Mouse (Mus musculus) intestine, embryonic 14.5 days (tissue): ENCODE results near the gene Trmt44. TPM values are rescaled to one million over a fixed set of nuclear protein-coding genes. Genes with fewer than 3 reads are reported as not detected.

ENCODE experiments used
- ATAC-seq: fragments of 200-750 bp; cut with Nextera tagmentation; replicated peaks from 2 replicates; pipeline ENCODE4 v1.8.0; 2017; ENCODE audit warnings: low read depth, moderate number of reproducible peaks, moderate TSS enrichment, moderate library complexity; ENCODE audit not compliant: low FRiP score, low TSS enrichment
- DNase-seq: peaks from one replicate; pipeline ENCODE4 v3.0.0-alpha.2; 2018; ENCODE audit warnings: low spot score
- H3K27ac ChIP-seq: fragments of 300-500 bp; sonication (generic); 2 replicates; pipeline ENCODE4 v1.5.1; 2014; ENCODE audit warnings: low read depth, mild to moderate bottlenecking, control low read depth
- H3K27me3 ChIP-seq: fragments of 300-500 bp; sonication (generic); replicated peaks from 2 replicates; pipeline ENCODE4 v1.6.1; 2014; ENCODE audit warnings: low read length, control low read depth; ENCODE audit not compliant: control insufficient read depth, insufficient read depth
- H3K36me3 ChIP-seq: fragments of 300-500 bp; sonication (generic); 2 replicates; pipeline ENCODE4 v1.6.1; 2014; ENCODE audit warnings: low read length, control low read depth; ENCODE audit not compliant: control insufficient read depth, insufficient read depth
- H3K4me1 ChIP-seq: fragments of 300-500 bp; sonication (generic); replicated peaks from 2 replicates; pipeline ENCODE4 v1.6.1; 2014; ENCODE audit warnings: low read length, control low read depth, mixed read lengths; ENCODE audit not compliant: control insufficient read depth, insufficient read depth
- H3K4me2 ChIP-seq: fragments of 300-500 bp; sonication (generic); 2 replicates; pipeline ENCODE4 v1.6.1; 2014; ENCODE audit warnings: low read length
- H3K4me3 ChIP-seq: fragments of 300-500 bp; sonication (generic); 2 replicates; pipeline ENCODE4 v1.5.1; 2014; ENCODE audit warnings: low read depth, low read length, control low read depth, mixed read lengths
- H3K9ac ChIP-seq: fragments of 300-500 bp; sonication (generic); 2 replicates; pipeline ENCODE4 v1.6.1; 2014; ENCODE audit warnings: mild to moderate bottlenecking, low read length
- H3K9me3 ChIP-seq: fragments of 300-500 bp; sonication (generic); 2 replicates; pipeline ENCODE4 v1.6.1; 2016; ENCODE audit warnings: low read length, control low read depth; ENCODE audit not compliant: control insufficient read depth
- WGBS: fragments of 180-500 bp; shearing (Covaris S2); extraction: QIAGEN DNeasy Blood & Tissue Kit; methylation state at CpG from one replicate; pipeline ENCODE4 v1.1.7; 2014; 5-methylcytosine and 5-hydroxymethylcytosine counted together
- polyA plus RNA-seq: library from polyadenylated mRNA; unstranded; fragments of >200 nt; fragmentation: Nextera tagmentation; extraction: Ambion mirVana; gene quantifications from 2 replicates; pipeline ENCODE4 v1.2.1, GENCODE M21; 2014

Trmt44 gene
- polyA plus RNA-seq, 1 experiment from 2014 or later, result 8.9 TPM

- H3K9me3 ChIP-seq, result no peaks in the 10 kb centered on the region
- H3K4me1 ChIP-seq, result peaks cover 19% of the 10 kb centered on the region
- no peak overlapping the region for H3K27ac ChIP-seq
- WGBS, result 24% methylated on average over 12 of the region's 12 CpGs
- no peak overlapping the region for H3K4me3 ChIP-seq
- no peaks in the 10 kb centered on the region for H3K27me3 ChIP-seq
- peak; percentile 71 for ATAC-seq
- peak; percentile 69 for DNase-seq
- H3K9ac ChIP-seq, result no peak overlapping the region
- no peak overlapping the region for H3K4me2 ChIP-seq
- no peaks in the 10 kb centered on the region for H3K36me3 ChIP-seq
These were observed 34.5 kb upstream of the Trmt44 start for GRCm38 (mm10) chr5:35609381-35609780.

GRCm38 (mm10) chr5:35608559-35608958 is 33.7 kb upstream of the Trmt44 start:
- 84% methylated on average over 5 of the region's 5 CpGs for WGBS
- no peak overlapping the region for H3K9ac ChIP-seq
- no peak overlapping the region for H3K27ac ChIP-seq
- H3K4me1 ChIP-seq, result peaks cover 19% of the 10 kb centered on the region
- no peak overlapping the region for H3K4me3 ChIP-seq
- no peaks in the 10 kb centered on the region for H3K27me3 ChIP-seq
- ATAC-seq (no peak), DNase-seq (no peak)
- H3K36me3 ChIP-seq, result no peaks in the 10 kb centered on the region
- H3K4me2 ChIP-seq, result no peak overlapping the region
- no peaks in the 10 kb centered on the region for H3K9me3 ChIP-seq

- Histone ChIP-seq H3K27me3 (no peaks in the 10 kb centered on the region), H3K4me1 (peaks cover 19% of the 10 kb centered on the region), H3K4me2 (no peak overlapping the region), H3K4me3 (no peak overlapping the region), H3K36me3 (peaks cover 8% of the 10 kb centered on the region; the same call in 1 of the 2 replicates), H3K9me3 (no peaks in the 10 kb centered on the region), H3K9ac (no peak overlapping the region), H3K27ac (no peak overlapping the region)
- ATAC-seq (no peak; the same call in 1 of the 2 replicates), DNase-seq (no peak)
- WGBS, result 64% methylated on average over 6 of the region's 7 CpGs
These were observed 32.9 kb upstream of the Trmt44 start for GRCm38 (mm10) chr5:35607784-35608183.

- Histone ChIP-seq H3K4me2 (no peak overlapping the region), H3K4me3 (no peak overlapping the region), H3K4me1 (peaks cover 19% of the 10 kb centered on the region), H3K27ac (no peak overlapping the region), H3K9ac (no peak overlapping the region), H3K9me3 (no peaks in the 10 kb centered on the region), H3K27me3 (no peaks in the 10 kb centered on the region), H3K36me3 (peaks cover 17% of the 10 kb centered on the region; the same call in 1 of the 2 replicates)
- ATAC-seq, result no peak
- WGBS, result 90% methylated on average over 7 of the region's 7 CpGs
- no peak for DNase-seq
These were observed 31.9 kb upstream of the Trmt44 start for GRCm38 (mm10) chr5:35606800-35607199.

GRCm38 (mm10) chr5:35605355-35605754 is 30.5 kb upstream of the Trmt44 start:
- 75% methylated on average over 7 of the region's 7 CpGs for WGBS
- Histone ChIP-seq H3K27ac (no peak overlapping the region), H3K4me3 (no peak overlapping the region), H3K4me1 (peaks cover 19% of the 10 kb centered on the region), H3K4me2 (no peak overlapping the region), H3K9me3 (no peaks in the 10 kb centered on the region), H3K27me3 (no peaks in the 10 kb centered on the region), H3K36me3 (peaks cover 19% of the 10 kb centered on the region), H3K9ac (no peak overlapping the region)
- ATAC-seq (no peak), DNase-seq (no peak)

- peaks cover 30% of the 10 kb centered on the region for H3K36me3 ChIP-seq
These were observed 26.7 kb upstream of the Trmt44 start for GRCm38 (mm10) chr5:35601526-35601925.

GRCm38 (mm10) chr5:35600233-35600632 is 25.4 kb upstream of the Trmt44 start:
- Histone ChIP-seq H3K36me3 (peaks cover 30% of the 10 kb centered on the region), H3K4me2 (no peak overlapping the region), H3K4me1 (no peaks in the 10 kb centered on the region), H3K27me3 (no peaks in the 10 kb centered on the region), H3K9me3 (no peaks in the 10 kb centered on the region), H3K27ac (no peak overlapping the region), H3K4me3 (no peak overlapping the region), H3K9ac (no peak overlapping the region)
- 88% methylated on average over 11 of the region's 11 CpGs for WGBS
- DNase-seq (no peak), ATAC-seq (no peak)

More at GRCm38 (mm10) chr5:35601526-35601925, 26.7 kb upstream of the Trmt44 start:
- Histone ChIP-seq H3K4me2 (no peak overlapping the region), H3K27ac (no peak overlapping the region), H3K4me1 (no peaks in the 10 kb centered on the region), H3K9ac (no peak overlapping the region), H3K4me3 (no peak overlapping the region), H3K9me3 (no peaks in the 10 kb centered on the region), H3K27me3 (no peaks in the 10 kb centered on the region)
- no peak for DNase-seq
- 92% methylated on average over 8 of the region's 8 CpGs for WGBS
- ATAC-seq, result no peak

- peaks cover 21% of the 10 kb centered on the region for H3K36me3 ChIP-seq
- ATAC-seq (no peak; the same call in 1 of the 2 replicates), DNase-seq (no peak)
- H3K4me1 ChIP-seq, result no peaks in the 10 kb centered on the region
- H3K27me3 ChIP-seq, result no peaks in the 10 kb centered on the region
- H3K27ac ChIP-seq, result peak overlapping the region; percentile 48; the same call in 1 of the 2 replicates
- WGBS, result 69% methylated on average over 18 of the region's 18 CpGs
- no peak overlapping the region for H3K9ac ChIP-seq
- no peaks in the 10 kb centered on the region for H3K9me3 ChIP-seq
- no peak overlapping the region for H3K4me2 ChIP-seq
- H3K4me3 ChIP-seq, result no peak overlapping the region
These were observed 21.6 kb upstream of the Trmt44 start for GRCm38 (mm10) chr5:35596169-35597160.
